Mouse (Mus musculus): ENCODE measurements around the gene Soat2.
A peak's percentile ranks its signal among the peaks of the same experiment; 100 is the strongest.

Soat2 gene

DNA sequence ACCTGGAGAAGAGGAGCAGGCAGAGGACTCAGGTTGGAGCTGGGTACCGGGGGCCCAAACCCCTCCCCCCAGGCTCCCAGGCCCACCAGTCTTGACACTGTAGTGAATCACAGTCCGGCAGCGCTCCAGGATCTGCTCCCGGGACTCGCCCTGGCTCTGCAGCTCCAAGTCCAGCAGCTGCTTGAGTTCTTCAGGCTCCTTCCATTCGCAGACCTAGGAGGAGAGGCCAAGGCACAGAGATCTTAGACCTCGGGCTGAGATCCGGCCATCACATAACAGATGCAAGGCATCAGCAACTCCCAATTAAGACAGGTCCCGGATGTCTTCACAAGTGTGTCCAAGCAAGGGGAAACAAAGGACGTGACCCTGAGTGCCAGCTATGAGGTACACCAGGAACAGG lies 37.8 kb downstream of the Soat2 start:
- no peak for DNase-seq (ENCODE audit: low read depth, low spot score)

DNA sequence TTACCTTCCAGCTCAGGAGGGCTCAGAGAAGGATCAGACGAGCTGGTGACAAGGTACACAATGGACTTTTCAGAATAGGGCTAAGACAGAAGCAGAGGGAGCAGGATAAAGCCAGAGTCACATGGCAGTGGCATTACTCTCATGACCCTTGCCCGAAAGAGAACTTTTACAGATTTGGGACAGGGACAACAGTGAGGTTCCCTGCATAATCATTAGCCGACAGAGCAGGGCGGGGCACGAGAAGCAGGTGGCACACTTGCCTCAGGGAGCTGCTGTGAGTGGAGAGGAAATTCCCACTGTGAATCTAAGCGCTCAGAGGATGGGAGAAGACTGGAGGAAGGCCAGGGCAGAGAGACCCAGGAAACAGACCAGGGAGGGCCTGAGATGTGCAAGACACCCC lies 38.6 kb downstream of the Soat2 start:
- no peak for DNase-seq (ENCODE audit: low read depth, low spot score)

- no peak for DNase-seq (ENCODE audit: low read depth, low spot score)
Measured at GRCm38 (mm10) chr15:102191699-102192098, 41.4 kb downstream of the Soat2 start.

DNA sequence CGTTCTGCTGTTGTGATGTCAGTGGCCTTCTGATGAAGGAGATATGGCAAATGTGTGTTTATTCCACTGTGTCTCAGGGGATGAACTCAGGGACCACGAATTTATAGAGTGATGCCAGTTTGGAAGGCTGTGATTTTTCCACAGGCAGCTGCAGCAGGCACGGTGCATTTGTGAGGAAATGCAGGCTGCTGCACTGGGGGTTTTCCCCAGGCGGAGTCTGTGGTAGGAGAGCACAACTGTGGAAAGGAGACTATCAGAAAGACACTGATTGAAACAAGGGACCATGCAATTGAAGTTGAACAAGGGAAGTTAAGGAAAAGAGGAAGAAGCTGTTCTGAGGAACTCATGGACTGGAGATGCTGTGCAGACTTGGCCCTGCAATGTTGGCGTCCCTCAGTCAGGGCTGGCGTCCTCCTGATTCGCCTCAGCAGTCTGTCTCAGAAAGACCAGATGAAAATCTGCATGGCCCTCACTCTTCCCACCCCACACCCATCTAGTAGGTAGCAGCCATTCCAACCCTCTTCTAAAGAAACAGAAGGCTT lies 42.0 kb downstream of the Soat2 start:
- DNase-seq (ENCODE audit: low read depth, low spot score): no peak

DNA sequence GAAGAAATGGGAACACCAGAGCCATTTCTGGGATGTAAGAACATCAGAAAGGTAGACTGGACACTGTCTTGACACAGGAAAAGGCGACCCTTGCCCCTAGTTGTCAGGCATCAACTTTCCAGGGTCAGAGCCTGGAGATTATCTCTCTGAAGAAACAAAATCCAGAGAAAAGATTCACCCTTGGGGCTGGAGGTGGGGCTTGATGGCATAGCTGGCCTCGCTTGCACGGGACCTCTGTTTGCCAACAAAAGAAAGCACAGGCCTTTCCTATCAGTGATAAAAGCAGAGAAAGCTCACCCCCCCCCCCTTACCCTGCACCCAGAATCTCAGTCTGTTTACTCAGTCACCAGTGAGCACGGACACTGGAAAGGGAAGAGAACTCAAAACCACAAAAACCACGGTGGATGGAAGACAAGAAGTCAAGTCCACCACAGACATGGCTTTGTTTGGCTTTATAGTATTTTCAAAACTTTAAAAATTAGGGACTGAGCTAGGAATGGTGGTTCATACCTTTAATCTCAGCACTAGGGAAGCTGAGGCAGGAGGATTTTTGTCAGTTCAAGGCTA lies 42.6 kb downstream of the Soat2 start:
- no peak for DNase-seq (ENCODE audit: low read depth, low spot score)

GRCm38 (mm10) chr15:102193652-102194051 lies 43.3 kb downstream of the Soat2 start:
- no peak for DNase-seq (ENCODE audit: low read depth, low spot score)

DNA sequence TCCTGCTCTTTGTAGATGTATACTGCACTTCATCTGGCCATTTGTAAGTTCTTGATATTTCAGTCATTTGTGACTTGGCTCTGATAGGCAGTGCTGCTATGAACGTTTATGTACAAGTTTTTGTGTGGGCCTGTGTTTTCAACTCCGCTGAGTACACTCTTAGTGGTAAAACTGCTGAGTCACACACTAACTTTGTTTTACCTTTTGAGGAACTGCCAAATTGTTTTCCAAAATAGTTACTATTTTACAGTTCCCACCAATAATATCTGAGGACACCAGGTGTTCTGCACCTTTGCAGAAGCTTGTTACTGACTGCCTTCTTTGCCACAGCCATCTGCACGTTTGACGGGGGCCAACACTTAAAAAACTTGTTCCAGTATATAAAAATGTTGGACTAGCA lies 44.1 kb downstream of the Soat2 start:
- no peak for DNase-seq (ENCODE audit: low read depth, low spot score)

- no peak for DNase-seq (ENCODE audit: low read depth, low spot score)
Measured at GRCm38 (mm10) chr15:102195373-102195772, 45.0 kb downstream of the Soat2 start.

DNA sequence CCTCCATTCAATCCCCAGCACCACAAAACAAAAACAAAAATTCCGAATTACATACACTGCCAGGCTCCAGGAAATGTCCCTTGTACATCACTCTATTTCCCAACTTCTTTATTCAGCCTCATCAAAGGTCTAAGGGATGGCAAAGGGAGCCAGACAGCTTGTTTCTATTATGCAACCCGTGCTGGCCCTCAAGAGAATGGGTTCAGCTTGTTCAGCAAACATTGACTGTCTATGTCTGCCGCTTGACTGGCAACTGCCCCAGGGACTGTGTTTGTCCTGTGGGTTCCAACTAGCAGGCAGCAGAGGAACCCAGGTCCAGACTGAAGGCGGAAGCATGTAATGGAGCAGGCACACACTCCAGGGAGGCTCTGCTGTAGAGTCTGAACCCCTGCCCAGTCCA lies 48.5 kb downstream of the Soat2 start:
- no peak for DNase-seq (ENCODE audit: low read depth, low spot score)

DNA sequence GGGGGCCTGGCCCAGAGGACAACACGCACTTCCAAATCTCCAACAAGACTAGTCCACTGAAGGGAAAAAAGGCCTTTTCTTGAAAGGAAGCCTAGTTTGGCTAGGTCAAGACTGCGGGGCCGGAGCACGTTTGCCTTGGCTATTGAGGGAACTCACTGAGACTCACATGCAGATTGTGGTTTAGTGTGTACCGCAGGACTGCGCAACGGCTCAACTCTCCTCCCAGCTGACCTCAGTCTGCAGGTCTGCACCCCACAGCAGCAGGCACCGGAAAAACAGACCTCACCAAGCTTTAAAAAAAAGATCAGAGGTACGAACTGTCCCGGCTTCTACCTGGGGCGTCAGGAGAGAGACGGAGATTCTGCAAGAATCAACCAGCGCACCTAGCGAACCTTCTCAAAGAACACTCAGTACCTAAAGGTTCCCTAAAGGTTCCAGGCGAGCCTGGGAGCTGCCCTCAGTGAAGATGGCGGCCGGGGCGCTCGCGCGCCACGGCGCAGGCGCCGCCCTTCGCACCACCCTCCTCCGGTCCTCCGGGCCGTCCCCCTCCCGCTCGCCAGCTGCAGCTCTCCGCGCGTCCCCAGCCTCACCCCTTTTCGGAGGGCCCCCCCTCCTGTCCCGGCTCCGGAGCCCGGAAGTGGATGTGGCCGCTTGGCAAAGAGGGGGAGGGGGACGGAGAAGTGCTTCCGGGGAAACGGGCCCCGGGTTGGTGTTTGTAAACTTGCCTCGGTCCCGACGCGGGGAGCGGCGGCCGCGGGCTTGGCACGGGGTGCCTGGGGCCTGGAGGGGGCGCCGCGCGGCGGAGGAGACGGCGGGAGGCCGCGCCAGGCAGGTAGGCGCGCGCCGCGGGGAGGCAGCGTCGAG lies 52.9 kb downstream of the Soat2 start, which contains the start of gene Zfp740:
Gene Zfp740, plus strand, starts transcription at position 279 of the 864 bp plus-strand sequence.
- DNase-seq (ENCODE audit: low read depth, low spot score): peak; percentile 98

DNA sequence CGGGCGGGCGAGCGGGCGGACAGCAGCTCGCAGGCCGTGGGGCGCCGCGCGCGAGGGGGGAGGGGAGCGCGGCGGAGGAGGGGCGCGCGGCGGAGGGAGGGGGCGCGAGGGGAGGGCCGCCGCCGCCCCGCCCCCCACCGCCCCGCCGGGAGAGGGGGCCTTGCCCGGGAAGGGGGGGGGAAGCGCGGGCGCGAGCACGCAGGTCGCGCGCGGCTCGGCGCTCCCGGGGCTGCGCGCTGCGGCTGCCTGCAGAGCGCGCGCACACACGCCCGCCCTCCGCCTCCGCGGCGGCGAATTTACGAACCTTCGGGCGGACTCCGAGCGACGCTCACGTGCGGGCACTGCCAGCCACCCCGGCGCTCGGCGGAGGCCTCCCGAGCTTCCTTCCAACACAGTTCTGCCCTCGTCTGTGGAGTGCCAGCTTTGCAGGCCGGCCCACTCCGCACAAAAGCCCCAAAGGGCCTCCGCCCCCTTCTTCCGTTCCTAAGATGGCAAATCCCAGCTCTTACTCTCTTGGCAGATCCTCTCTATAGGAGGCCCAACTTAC lies 53.6 kb downstream of the Soat2 start:
- DNase-seq (ENCODE audit: low read depth, low spot score): peak; percentile 82

DNA sequence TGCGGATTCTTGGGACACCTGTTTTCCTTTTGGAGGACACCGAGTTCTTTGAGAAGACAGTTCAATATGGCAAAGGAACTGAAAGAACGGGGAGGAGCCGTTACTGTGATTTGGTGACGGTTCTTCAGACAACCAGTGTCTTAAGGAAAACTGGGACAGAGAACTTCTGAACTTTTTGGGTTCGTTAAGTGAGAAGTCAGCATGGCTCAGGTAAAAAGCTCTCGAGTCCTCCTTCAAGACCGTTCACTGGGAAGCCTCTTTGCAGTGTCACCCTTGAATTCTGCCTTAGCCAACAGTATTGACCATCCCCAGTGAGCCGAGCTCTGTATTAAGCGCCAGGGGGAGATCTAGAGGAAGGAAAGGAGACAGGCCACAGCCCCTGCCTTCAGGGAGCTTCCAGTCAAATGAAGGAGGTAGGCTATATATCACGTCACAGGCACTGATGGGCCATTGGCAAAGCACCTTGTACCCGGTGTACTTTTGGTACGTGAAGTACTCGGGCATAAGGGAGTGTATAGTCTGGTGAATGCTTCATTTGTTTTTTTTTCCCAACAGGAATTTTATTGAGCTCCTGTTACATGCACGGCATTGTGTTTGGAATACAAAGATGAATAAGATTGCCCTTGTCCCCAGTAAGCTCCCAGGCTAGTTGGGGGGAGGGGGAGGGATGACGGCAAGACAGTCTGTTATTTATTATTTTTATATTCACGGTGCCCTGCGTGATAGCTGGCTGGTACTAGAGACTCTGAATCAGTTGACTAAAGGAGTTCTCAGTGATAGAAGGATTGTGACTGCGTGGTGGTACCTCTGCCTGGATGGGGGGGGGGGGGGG lies 54.6 kb downstream of the Soat2 start, which contains the start of gene Csad:
Gene Csad, minus strand, starts transcription at position 51 of the 832 bp plus-strand sequence.
- no peak for DNase-seq (ENCODE audit: low read depth, low spot score)

GRCm38 (mm10) chr15:102205779-102206178 lies 55.5 kb downstream of the Soat2 start:
- DNase-seq (ENCODE audit: low read depth, low spot score): peak; percentile 54

DNA sequence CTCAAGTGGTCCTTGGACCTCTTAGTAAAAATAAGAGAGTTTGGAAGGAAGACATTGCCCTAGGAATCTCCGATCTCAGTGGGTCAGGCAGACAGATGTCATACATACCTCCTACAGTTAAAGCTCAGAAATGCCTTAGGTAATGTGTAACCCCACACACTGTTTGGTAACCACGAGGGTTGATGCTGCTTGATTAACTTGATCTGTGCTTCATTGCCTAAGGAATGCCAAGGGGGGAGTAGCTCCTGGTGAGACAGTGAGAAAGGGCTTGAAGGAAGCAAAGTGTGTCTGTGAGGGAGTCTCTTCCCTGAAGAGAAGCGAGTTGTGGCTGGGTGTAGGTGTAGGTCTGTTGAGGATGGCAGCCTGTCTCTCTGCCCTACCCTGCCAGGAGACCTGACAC lies 57.0 kb downstream of the Soat2 start:
- DNase-seq (ENCODE audit: low read depth, low spot score): no peak

- peak; percentile 31 for DNase-seq (ENCODE audit: low read depth, low spot score)
Measured at GRCm38 (mm10) chr15:102208092-102208561, 57.8 kb downstream of the Soat2 start.

DNA sequence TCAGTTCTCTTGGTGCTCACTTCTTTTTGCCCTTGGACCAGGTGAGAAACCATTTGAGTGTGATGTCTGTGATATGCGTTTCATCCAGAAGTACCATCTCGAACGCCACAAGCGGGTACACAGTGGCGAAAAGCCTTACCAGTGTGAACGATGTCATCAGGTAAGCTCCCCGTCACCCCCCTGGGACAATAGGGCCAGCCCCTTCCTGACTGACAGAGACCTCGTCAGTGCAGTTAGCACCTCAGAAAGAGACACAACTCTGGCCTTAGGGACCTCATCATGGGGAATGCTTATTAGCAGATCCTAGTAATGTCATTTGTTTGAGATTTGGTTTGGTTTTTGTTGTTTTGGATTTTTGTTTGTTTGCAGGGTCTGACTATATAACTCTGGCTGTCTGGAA lies 58.8 kb downstream of the Soat2 start:
- no peak for DNase-seq (ENCODE audit: low read depth, low spot score)

DNA sequence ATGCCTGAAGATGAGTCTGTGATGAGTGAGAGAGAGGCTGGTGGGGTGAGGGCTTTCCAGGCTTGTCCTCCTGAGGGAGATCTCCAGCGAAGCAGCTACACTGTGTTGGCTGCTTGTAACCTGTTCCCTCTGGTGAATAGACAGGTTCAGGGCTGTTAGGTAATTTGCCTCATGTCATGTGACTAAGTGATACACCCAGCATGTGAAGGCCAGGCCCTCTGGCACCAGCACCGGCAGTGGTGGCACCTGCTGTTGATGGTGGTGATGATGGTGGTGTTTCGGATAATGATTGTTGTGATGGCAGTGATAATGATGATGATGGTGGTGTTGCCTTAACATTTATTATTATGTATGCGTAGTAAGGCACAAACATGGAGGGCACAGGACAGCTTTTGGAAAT lies 60.5 kb downstream of the Soat2 start:
- no peak for DNase-seq (ENCODE audit: low read depth, low spot score)

GRCm38 (mm10) chr15:102211895-102212294 lies 61.6 kb downstream of the Soat2 start:
- DNase-seq (ENCODE audit: low read depth, low spot score): no peak

Measured in CD4-positive, CD25-positive, alpha-beta regulatory T cell, adult 2 months (primary cell).